Mouse (Mus musculus) erythroid progenitor cell, adult 5-6 weeks (primary cell): ENCODE measurements around the gene Atp6v0c. TPM values are rescaled to one million over a fixed set of nuclear protein-coding genes. Genes with fewer than 3 reads are reported as not detected.
"Not testable (repeated sequence)": the region's sequence is repeated elsewhere in the genome, so short reads cannot be mapped to it uniquely, and the experiment has no call there.

Experiments used
- ATAC-seq: replicated peaks from 2 replicates; pipeline ENCODE4 v1.8.0; 2016; ENCODE audit warnings: moderate number of reproducible peaks, mild to moderate bottlenecking, moderate TSS enrichment, inconsistent platforms; ENCODE audit not compliant: poor library complexity, low FRiP score, severe bottlenecking
- total RNA-seq, 2 experiments: library from RNA; stranded (forward) in 1 of 2; stranded (reverse) in 1 of 2; fragments of 150-400 nt in 1 of 2; fragments of 186-747, 209-891 nt in 1 of 2; gene quantifications; 2 replicates each; pipeline versions ENCODE4 v1.2.3 to v1.2.4; 2015 to 2017; ENCODE audit warnings: low replicate concordance in 2 of 2

Gene Atp6v0c
- total RNA-seq, 2 experiments from 2014 or later = 103 to 231 TPM

- no peak for ATAC-seq
Measured at GRCm38 (mm10) chr17:24131570-24131969, 37.9 kb downstream of the Atp6v0c start.

GRCm38 (mm10) chr17:24129246-24129645, 40.3 kb downstream of the Atp6v0c start:
- ATAC-seq = not testable (repeated sequence)

- ATAC-seq = no peak
Measured at GRCm38 (mm10) chr17:24127592-24127991, 41.9 kb downstream of the Atp6v0c start.

- no peak for ATAC-seq
Measured at GRCm38 (mm10) chr17:24126801-24127200, 42.7 kb downstream of the Atp6v0c start.

- no peak for ATAC-seq
Measured at GRCm38 (mm10) chr17:24119446-24119845, 50.1 kb downstream of the Atp6v0c start.

Other genes starting within 250 kb of the Atp6v0c start
- not detected in 2 replicates for gene Sbp, start 228.0 kb downstream of the Atp6v0c start, total RNA-seq (2015; ENCODE audit: low replicate concordance)
- not detected in 2 replicates for gene Sbp, start 228.0 kb downstream of the Atp6v0c start, total RNA-seq (2017; ENCODE audit: low replicate concordance)
- not detected in 2 replicates for gene Sbpl, start 214.4 kb downstream of the Atp6v0c start, total RNA-seq (2015; ENCODE audit: low replicate concordance)
- gene Sbpl, start 214.4 kb downstream of the Atp6v0c start, total RNA-seq (2017; ENCODE audit: low replicate concordance) = not detected in 2 replicates
- gene Prss30, start 189.1 kb downstream of the Atp6v0c start, total RNA-seq (2015; ENCODE audit: low replicate concordance) = 0.84 TPM in 1 of 2 replicates, not detected in the other
- gene Prss30, start 189.1 kb downstream of the Atp6v0c start, total RNA-seq (2017; ENCODE audit: low replicate concordance) = not detected in 2 replicates
- not detected in 2 replicates for gene Prss22, start 171.6 kb downstream of the Atp6v0c start, total RNA-seq (2015; ENCODE audit: low replicate concordance)
- not detected in 2 replicates for gene Prss22, start 171.6 kb downstream of the Atp6v0c start, total RNA-seq (2017; ENCODE audit: low replicate concordance)
- not detected in 2 replicates for gene Prss27, start 131.6 kb downstream of the Atp6v0c start, total RNA-seq (2015; ENCODE audit: low replicate concordance)
- not detected in 2 replicates for gene Prss27, start 131.6 kb downstream of the Atp6v0c start, total RNA-seq (2017; ENCODE audit: low replicate concordance)
- 4.3 and 5.0 TPM in 2 replicates for gene Kctd5, start 96.2 kb downstream of the Atp6v0c start, total RNA-seq (2015; ENCODE audit: low replicate concordance)
- gene Kctd5, start 96.2 kb downstream of the Atp6v0c start, total RNA-seq (2017; ENCODE audit: low replicate concordance) = 8.0 and 10.7 TPM in 2 replicates
- 83.6 and 88.0 TPM in 2 replicates for gene Pdpk1, start 18.8 kb downstream of the Atp6v0c start, total RNA-seq (2015; ENCODE audit: low replicate concordance)
- 74.5 and 76.8 TPM in 2 replicates for gene Pdpk1, start 18.8 kb downstream of the Atp6v0c start, total RNA-seq (2017; ENCODE audit: low replicate concordance)
- 10.5 and 20.5 TPM in 2 replicates for gene Amdhd2, start 5.9 kb downstream of the Atp6v0c start, total RNA-seq (2015; ENCODE audit: low replicate concordance)
- 9.8 and 10.7 TPM in 2 replicates for gene Amdhd2, start 5.9 kb downstream of the Atp6v0c start, total RNA-seq (2017; ENCODE audit: low replicate concordance)
- gene Tbc1d24, start 35.9 kb upstream of the Atp6v0c start, total RNA-seq (2015; ENCODE audit: low replicate concordance) = 3.4 and 5.8 TPM in 2 replicates
- 2.6 and 2.7 TPM in 2 replicates for gene Tbc1d24, start 35.9 kb upstream of the Atp6v0c start, total RNA-seq (2017; ENCODE audit: low replicate concordance)
- not detected in 2 replicates for gene Ntn3, start 39.8 kb upstream of the Atp6v0c start, total RNA-seq (2015; ENCODE audit: low replicate concordance)
- gene Ntn3, start 39.8 kb upstream of the Atp6v0c start, total RNA-seq (2017; ENCODE audit: low replicate concordance) = not detected in 2 replicates
- 13.8 and 19.8 TPM in 2 replicates for gene Tedc2, start 51.1 kb upstream of the Atp6v0c start, total RNA-seq (2015; ENCODE audit: low replicate concordance)
- 16.2 and 17.2 TPM in 2 replicates for gene Tedc2, start 51.1 kb upstream of the Atp6v0c start, total RNA-seq (2017; ENCODE audit: low replicate concordance)
- 217 and 252 TPM in 2 replicates for gene Ccnf, start 81.8 kb upstream of the Atp6v0c start, total RNA-seq (2015; ENCODE audit: low replicate concordance)
- gene Ccnf, start 81.8 kb upstream of the Atp6v0c start, total RNA-seq (2017; ENCODE audit: low replicate concordance) = 391 and 426 TPM in 2 replicates
- gene Abca17, start 181.4 kb upstream of the Atp6v0c start, total RNA-seq (2015; ENCODE audit: low replicate concordance) = not detected in 2 replicates
- gene Abca17, start 181.4 kb upstream of the Atp6v0c start, total RNA-seq (2017; ENCODE audit: low replicate concordance) = not detected in 2 replicates
- 38.9 and 43.2 TPM in 2 replicates for gene Abca3, start 182.2 kb upstream of the Atp6v0c start, total RNA-seq (2015; ENCODE audit: low replicate concordance)
- gene Abca3, start 182.2 kb upstream of the Atp6v0c start, total RNA-seq (2017; ENCODE audit: low replicate concordance) = 45.6 and 46.2 TPM in 2 replicates
- 78.6 and 100 TPM in 2 replicates for gene Rnps1, start 244.9 kb upstream of the Atp6v0c start, total RNA-seq (2015; ENCODE audit: low replicate concordance)
- gene Rnps1, start 244.9 kb upstream of the Atp6v0c start, total RNA-seq (2017; ENCODE audit: low replicate concordance) = 62.5 and 72.1 TPM in 2 replicates